Mouse (Mus musculus) embryonic facial prominence, embryonic 11.5 days (tissue): ENCODE measurements around the gene B9d2. TPM values are rescaled to one million over a fixed set of nuclear protein-coding genes. Genes with fewer than 3 reads are reported as not detected.
A peak's percentile ranks its signal among the peaks of the same experiment; 100 is the strongest.

Source experiments
- ATAC-seq: fragments of 200-750 bp; cut with Nextera tagmentation; replicated peaks from 2 replicates; pipeline ENCODE4 v1.8.0; 2017; ENCODE audit warnings: low read depth; ENCODE audit not compliant: insufficient number of reproducible peaks, low FRiP score, low TSS enrichment
- DNase-seq: peaks from one replicate; pipeline ENCODE4 v3.0.0-alpha.2; 2015; ENCODE audit warnings: low spot score
- H3K27ac ChIP-seq: fragments of 300-500 bp; sonication (generic); replicated peaks from 2 replicates; pipeline ENCODE4 v1.5.1; 2014; ENCODE audit warnings: mild to moderate bottlenecking, low read depth, low read length, control low read depth
- H3K27me3 ChIP-seq: fragments of 300-500 bp; sonication (generic); 2 replicates; pipeline ENCODE4 v1.6.1; 2014; ENCODE audit warnings: mild to moderate bottlenecking, low read length, moderate library complexity, mixed read lengths; ENCODE audit not compliant: control insufficient read depth, insufficient read depth
- H3K36me3 ChIP-seq: fragments of 300-500 bp; sonication (generic); replicated peaks from 2 replicates; pipeline ENCODE4 v1.6.1; 2014; ENCODE audit warnings: low read depth, mild to moderate bottlenecking, low read length, moderate library complexity, mixed read lengths; ENCODE audit not compliant: control insufficient read depth, insufficient read depth
- H3K4me1 ChIP-seq: fragments of 300-500 bp; sonication (generic); 2 replicates; pipeline ENCODE4 v1.6.1; 2014; ENCODE audit warnings: low read length, mixed read lengths; ENCODE audit not compliant: control insufficient read depth, insufficient read depth
- H3K4me2 ChIP-seq: fragments of 300-500 bp; sonication (generic); 2 replicates; pipeline ENCODE4 v1.6.1; 2014; ENCODE audit warnings: low read depth, mild to moderate bottlenecking, control low read depth, low read length, moderate library complexity
- H3K4me3 ChIP-seq: fragments of 300-500 bp; sonication (generic); 2 replicates; pipeline ENCODE4 v1.5.1; 2014; ENCODE audit warnings: low read depth, low read length, control low read depth
- H3K9ac ChIP-seq: fragments of 300-500 bp; sonication (generic); replicated peaks from 2 replicates; pipeline ENCODE4 v1.6.1; 2014; ENCODE audit warnings: mild to moderate bottlenecking, control low read depth, low read length
- H3K9me3 ChIP-seq: fragments of 300-500 bp; sonication (generic); replicated peaks from 2 replicates; pipeline ENCODE4 v1.6.1; 2016; ENCODE audit warnings: mild to moderate bottlenecking, low read length, inconsistent platforms, mixed read lengths; ENCODE audit not compliant: control insufficient read depth
- WGBS: fragments of 180-500 bp; shearing (Covaris S2); extraction: QIAGEN DNeasy Blood & Tissue Kit; methylation state at CpG from one replicate; pipeline ENCODE4 v1.1.7; 2014; 5-methylcytosine and 5-hydroxymethylcytosine counted together
- polyA plus RNA-seq: library from polyadenylated mRNA; unstranded; fragments of >200 nt; fragmentation: Nextera tagmentation; extraction: Ambion mirVana; gene quantifications from 2 replicates; pipeline ENCODE4 v1.2.1, GENCODE M21; 2014

B9d2 gene
- polyA plus RNA-seq, 1 experiment from 2014 or later = 29.7 TPM

GRCm38 (mm10) chr7:25699851-25700250 lies 19.3 kb downstream of the B9d2 start:
- peaks cover 7% of the 10 kb centered on the region; the same call in 1 of the 2 replicates for H3K27me3 ChIP-seq
- WGBS = 52% methylated on average over 13 of the region's 13 CpGs
- no peak overlapping the region for H3K4me2 ChIP-seq
- no peak overlapping the region for H3K9ac ChIP-seq
- no peak overlapping the region for H3K4me3 ChIP-seq
- H3K9me3 ChIP-seq = no peaks in the 10 kb centered on the region; the same call in none of the 2 replicates
- no peak overlapping the region for H3K27ac ChIP-seq
- ATAC-seq (no peak), DNase-seq (no peak)
- peaks cover 4% of the 10 kb centered on the region; the same call in 1 of the 2 replicates for H3K4me1 ChIP-seq
- no peaks in the 10 kb centered on the region for H3K36me3 ChIP-seq

GRCm38 (mm10) chr7:25700732-25701131 lies 20.2 kb downstream of the B9d2 start:
- H3K4me3 ChIP-seq = no peak overlapping the region
- peaks cover 4% of the 10 kb centered on the region; the same call in 1 of the 2 replicates for H3K4me1 ChIP-seq
- no peak overlapping the region for H3K27ac ChIP-seq
- H3K36me3 ChIP-seq = no peaks in the 10 kb centered on the region
- no peak for ATAC-seq
- no peaks in the 10 kb centered on the region; the same call in none of the 2 replicates for H3K9me3 ChIP-seq
- peaks cover 7% of the 10 kb centered on the region; the same call in 1 of the 2 replicates for H3K27me3 ChIP-seq
- 76% methylated on average over 12 of the region's 12 CpGs for WGBS
- no peak overlapping the region for H3K9ac ChIP-seq
- no peak for DNase-seq
- H3K4me2 ChIP-seq = no peak overlapping the region

GRCm38 (mm10) chr7:25702350-25702749 lies 21.8 kb downstream of the B9d2 start:
- no peaks in the 10 kb centered on the region; the same call in none of the 2 replicates for H3K9me3 ChIP-seq
- no peak overlapping the region for H3K4me2 ChIP-seq

GRCm38 (mm10) chr7:25703793-25704494 lies 23.4 kb downstream of the B9d2 start:
- Histone ChIP-seq H3K9ac (no peak overlapping the region), H3K27me3 (peaks cover 7% of the 10 kb centered on the region; the same call in 1 of the 2 replicates), H3K4me3 (no peak overlapping the region), H3K4me1 (peaks cover 7% of the 10 kb centered on the region), H3K27ac (no peak overlapping the region), H3K36me3 (no peaks in the 10 kb centered on the region), H3K4me2 (no peak overlapping the region), H3K9me3 (no peaks in the 10 kb centered on the region; the same call in none of the 2 replicates)
- ATAC-seq (0 out of 2 replicates have a peak, but pooled peaks have one; percentile 32), DNase-seq (no peak)
- 25% methylated on average over 10 of the region's 10 CpGs for WGBS

More at GRCm38 (mm10) chr7:25702350-25702749, 21.8 kb downstream of the B9d2 start:
- Histone ChIP-seq H3K36me3 (no peaks in the 10 kb centered on the region), H3K27ac (no peak overlapping the region), H3K27me3 (peaks cover 7% of the 10 kb centered on the region; the same call in 1 of the 2 replicates), H3K4me1 (peaks cover 4% of the 10 kb centered on the region; the same call in 1 of the 2 replicates), H3K9ac (no peak overlapping the region), H3K4me3 (no peak overlapping the region)
- DNase-seq (no peak), ATAC-seq (no peak)
- 95% methylated on average over 2 of the region's 2 CpGs for WGBS

- H3K27me3 ChIP-seq = peaks cover 7% of the 10 kb centered on the region; the same call in 1 of the 2 replicates
- H3K4me3 ChIP-seq = peak overlapping the region; percentile 23
- peak overlapping the region; percentile 47 for H3K4me2 ChIP-seq
- H3K9ac ChIP-seq = no peak overlapping the region
- H3K9me3 ChIP-seq = no peaks in the 10 kb centered on the region; the same call in none of the 2 replicates
- ATAC-seq (no peak), DNase-seq (no peak)
- H3K4me1 ChIP-seq = peaks cover 7% of the 10 kb centered on the region
- WGBS = 4% methylated on average over 32 of the region's 37 CpGs
- H3K36me3 ChIP-seq = no peaks in the 10 kb centered on the region
- H3K27ac ChIP-seq = no peak overlapping the region
These were observed 24.3 kb downstream of the B9d2 start for GRCm38 (mm10) chr7:25704716-25705364.

- no peak overlapping the region for H3K9ac ChIP-seq
- ATAC-seq (no peak), DNase-seq (no peak)
- WGBS = 69% methylated on average over 6 of the region's 6 CpGs
- peaks cover 7% of the 10 kb centered on the region; the same call in 1 of the 2 replicates for H3K27me3 ChIP-seq
- H3K4me2 ChIP-seq = no peak overlapping the region
- no peaks in the 10 kb centered on the region for H3K36me3 ChIP-seq
- no peak overlapping the region for H3K27ac ChIP-seq
- H3K4me3 ChIP-seq = no peak overlapping the region
- peaks cover 14% of the 10 kb centered on the region for H3K4me1 ChIP-seq
- H3K9me3 ChIP-seq = no peaks in the 10 kb centered on the region; the same call in none of the 2 replicates
These were observed 25.2 kb downstream of the B9d2 start for GRCm38 (mm10) chr7:25705801-25706251.

- ATAC-seq = no peak
- Histone ChIP-seq H3K27me3 (peaks cover 7% of the 10 kb centered on the region; the same call in 1 of the 2 replicates), H3K9ac (0 out of 2 replicates have a peak overlapping the region, but pooled peaks have one; percentile 6), H3K9me3 (no peaks in the 10 kb centered on the region; the same call in 1 of the 2 replicates), H3K4me2 (no peak overlapping the region), H3K4me3 (no peak overlapping the region), H3K4me1 (peaks cover 15% of the 10 kb centered on the region), H3K36me3 (no peaks in the 10 kb centered on the region), H3K27ac (no peak overlapping the region)
- DNase-seq = no peak
- WGBS = 53% methylated on average over 7 of the region's 7 CpGs
These were observed 26.1 kb downstream of the B9d2 start for GRCm38 (mm10) chr7:25706578-25707170.
